Comparison of ENCODE assay signal across 8 mouse cellular contexts in genomic region chr7:25076663-25077413, GRCm38 (mm10). TPM values are rescaled to one million over a fixed set of nuclear protein-coding genes. Genes with fewer than 3 reads are reported as not detected.
DNase-seq lines count a peak whose midpoint lies in the region; ATAC-seq and TF ChIP-seq lines count a peak whose summit lies in the region.

No protein-coding gene starts in this region.

- ATAC-seq in forebrain, embryonic 15.5 days (replicated peaks) = peak; percentile 97
- peak; percentile 93 for ATAC-seq in neutrophil, adult 5-6 weeks (ENCODE audit: extremely low read depth, insufficient number of reproducible peaks, low FRiP score, poor library complexity, severe bottlenecking)

- TF ChIP-seq POLR2A in lung, adult 2 months (IDR thresholded peaks at IDR 0.05; ENCODE audit: borderline replicate concordance, extremely low read depth, low read depth, low read length) = peak; percentile 96

- H3K9me3 ChIP-seq in ES-E14 (ENCODE audit: control insufficient read depth, insufficient read depth, low read depth, low read length) = no peaks in the 10 kb centered on the region
- H3K9me3 ChIP-seq in forebrain, embryonic 15.5 days = no peaks in the 10 kb centered on the region

- H3K4me3 ChIP-seq in ES-E14 (ENCODE audit: insufficient read depth in 1 of 2, low read depth in 1 of 2, low read length in 2 of 2, poor library complexity in 1 of 2, severe bottlenecking in 1 of 2) = peak overlapping the region; percentile 99
- peak overlapping the region; percentile 79 for H3K4me3 ChIP-seq in forebrain, embryonic 15.5 days
- peak overlapping the region; percentile 78 for H3K4me3 ChIP-seq in lung, adult 2 months (replicated peaks; ENCODE audit: extremely low read depth, low read depth, low read length)

- no peaks in the 10 kb centered on the region for H3K27me3 ChIP-seq in forebrain, embryonic 15.5 days

- in situ Hi-C loops in ES-E14 (cut with MboI; ENCODE audit: low sequenced_read_pairs in 2 of 2, unreplicated experiment in 2 of 2) = no loop called here

- no peak for TF ChIP-seq CTCF in lung, adult 2 months (IDR thresholded peaks at IDR 0.05; ENCODE audit: insufficient read depth, low read length)

- 0% methylated on average over 56 of the region's 56 CpGs for WGBS in forebrain, embryonic 15.5 days
- under 1% methylated on average over 52 of the region's 56 CpGs for WGBS in lung, adult 2 months

- DNase-seq in ES-E14 (ENCODE audit: low read depth, low spot score) = peak; percentile 97
- peak; percentile 99 for DNase-seq in cerebellum, adult 11-12 months
- peak; percentile 98 for DNase-seq in heart, postnatal 25 days (ENCODE audit: low spot score)
- peak; percentile 99 for DNase-seq in layer of hippocampus, adult 18-20 months (ENCODE audit: low spot score in 2 of 2)
- DNase-seq in lung, adult 2 months = peak; percentile 91
- DNase-seq in thymus, adult 18-20 months = peak; percentile 97 to 99

- intact Hi-C loops in heart, postnatal 25 days (cut with DNase I) = loop anchor here (5.0 to 10.0 kb wide), 2 partner anchors 105 to 192 kb away; partner anchors contain the start of genes Rabac1 and Rps19

- H3K4me1 ChIP-seq in ES-E14 (ENCODE audit: control insufficient read depth in 2 of 2, insufficient read depth in 2 of 2, low read length in 2 of 2, poor library complexity in 1 of 2) = peaks cover 6 to 33% of the 10 kb centered on the region in 2 experiments; a peak in 3 of 4 replicates
- peaks cover 50% of the 10 kb centered on the region for H3K4me1 ChIP-seq in forebrain, embryonic 15.5 days
- H3K4me1 ChIP-seq in lung, adult 2 months (ENCODE audit: control insufficient read depth, insufficient read depth, low read length) = peaks cover 14% of the 10 kb centered on the region

- H3K36me3 ChIP-seq in ES-E14 (ENCODE audit: control insufficient read depth, insufficient read depth, low read length, poor library complexity, severe bottlenecking) = peaks cover 25% of the 10 kb centered on the region
- H3K36me3 ChIP-seq in forebrain, embryonic 15.5 days = peaks cover 25% of the 10 kb centered on the region

- H3K27ac ChIP-seq in ES-E14 (ENCODE audit: insufficient read depth, low read depth, low read length, poor library complexity, severe bottlenecking) = peak overlapping the region; percentile 85
- H3K27ac ChIP-seq in forebrain, embryonic 15.5 days (replicated peaks) = peak overlapping the region; percentile 97

- H3K4me2 ChIP-seq in forebrain, embryonic 15.5 days (replicated peaks) = peak overlapping the region; percentile 71

- H3K9ac ChIP-seq in ES-E14 (ENCODE audit: insufficient read depth, low read depth, low read length, poor library complexity, severe bottlenecking) = peak overlapping the region; percentile 95
- H3K9ac ChIP-seq in forebrain, embryonic 15.5 days (replicated peaks) = peak overlapping the region; percentile 83

TF ChIP-seq in ES-E14, 5 proteins besides CTCF, POLR2A, EP300 and RAD21:
- peak; percentile 90 for TF ChIP-seq CHD2 (IDR thresholded peaks at IDR 0.05; ENCODE audit: low read depth, low read length)
- no peak for TF ChIP-seq MAFK (IDR thresholded peaks at IDR 0.05; ENCODE audit: insufficient read depth, low read depth, low read length)
- TF ChIP-seq ZC3H11A (IDR thresholded peaks at IDR 0.05; ENCODE audit: borderline replicate concordance, low read depth, low read length) = no peak
- peak; percentile 72 for TF ChIP-seq ZNF384 (IDR thresholded peaks at IDR 0.05; ENCODE audit: low read depth, low read length)
- 0 out of 2 replicates have a peak, but pooled peaks have one; percentile 52 for TF ChIP-seq HCFC1 (IDR thresholded peaks at IDR 0.05; ENCODE audit: borderline replicate concordance, insufficient read depth, low read length)

RNA-seq across cellular contexts. Expression of gene Zfp574, which starts 4.5 kb away (rescaled TPM):
- total RNA-seq in ES-E14 (2012; rRNA removed) = 15.1 and 18.9 TPM in 2 replicates
- 35.8 and 40.8 TPM in 2 replicates for polyA plus RNA-seq in forebrain, embryonic 15.5 days (2015; fragmentation: Nextera tagmentation; extraction: Ambion mirVana)
- total RNA-seq in heart, postnatal 25 days (2021) = 1 to 10 TPM; 9.8 to 9.9 TPM
- total RNA-seq in layer of hippocampus, adult 18-20 months (2021) = 10 to 100 TPM; 30.9 to 33.2 TPM
- polyA plus RNA-seq in lung, adult 2 months (2012; rRNA removed) = 46.8 and 48.4 TPM in 2 replicates
- 11.6 and 11.9 TPM in 2 replicates for total RNA-seq in neutrophil, adult 5-6 weeks (2017)

RNA-seq across cellular contexts. Expression of gene Grik5, which starts 4.7 kb away (rescaled TPM):
- total RNA-seq in ES-E14 (2012; rRNA removed) = 10.0 and 10.7 TPM in 2 replicates
- 15.9 and 17.1 TPM in 2 replicates for polyA plus RNA-seq in forebrain, embryonic 15.5 days (2015; fragmentation: Nextera tagmentation; extraction: Ambion mirVana)
- total RNA-seq in heart, postnatal 25 days (2021) = 1 to 10 TPM; 4.5 to 4.8 TPM
- total RNA-seq in layer of hippocampus, adult 18-20 months (2021) = 100 to 1,000 TPM; 213 to 225 TPM
- polyA plus RNA-seq in lung, adult 2 months (2012; rRNA removed) = 28.5 and 31.1 TPM in 2 replicates
- total RNA-seq in neutrophil, adult 5-6 weeks (2017) = 1.1 and 2.1 TPM in 2 replicates

Comparison
In these comparisons a context has a peak if more than half of its experiments do, and no peak if none do; other contexts are left out.
1. Peak in every context shown above with its lines: DNase-seq, ATAC-seq, H3K4me3 ChIP-seq and H3K27ac ChIP-seq.
2. RNA of gene Grik5, which starts 4.7 kb away (total RNA-seq): 213 to 225 TPM in layer of hippocampus, adult 18-20 months; 10.0 to 10.7 TPM in ES-E14, 4.5 to 4.8 TPM in heart, postnatal 25 days and 1.1 to 2.1 TPM in neutrophil, adult 5-6 weeks; every median in the first group is over 10 times any median in the second.